Mouse (Mus musculus) CH12.LX (cell line): ENCODE data around the gene Lpcat2.

Source experiments
- CTCF ChIP-seq, 2 experiments: IDR thresholded peaks in 1 of 2; conservative IDR thresholded peaks in 1 of 2; 2 replicates each; pipeline ENCODE4 v1.5.1; 2011 to 2012; ENCODE audit warnings: low read depth in 2 of 2, low read length in 2 of 2, improper control_type of control experiment in 1 of 2, inconsistent platforms in 1 of 2, mild to moderate bottlenecking in 1 of 2, moderate library complexity in 1 of 2
- MAZ ChIP-seq: IDR thresholded peaks from 2 replicates; pipeline ENCODE4 v1.6.1; 2012; ENCODE audit warnings: low read depth, mild to moderate bottlenecking, inconsistent platforms, low read length, improper control_type of control experiment, moderate library complexity
- NELFE ChIP-seq: IDR thresholded peaks from 2 replicates; pipeline ENCODE4 v1.6.1; 2011; ENCODE audit warnings: low read depth, low read length, improper control_type of control experiment
- POLR2A ChIP-seq: IDR thresholded peaks from 2 replicates; pipeline ENCODE4 v1.6.1; 2011; ENCODE audit warnings: low read depth, mild to moderate bottlenecking, improper control_type of control experiment, low read length
- RCOR1 ChIP-seq: conservative IDR thresholded peaks from 2 replicates; pipeline ENCODE4 v1.6.1; 2012; ENCODE audit warnings: low read depth, mild to moderate bottlenecking, inconsistent platforms, low read length, improper control_type of control experiment
- USF1 ChIP-seq: IDR thresholded peaks from 2 replicates; pipeline ENCODE4 v1.6.1; 2014; ENCODE audit warnings: low read depth, mild to moderate bottlenecking, inconsistent platforms, low read length, improper control_type of control experiment
- ZKSCAN1 ChIP-seq: IDR thresholded peaks from 2 replicates; pipeline ENCODE4 v1.6.1; 2012; ENCODE audit warnings: low read depth, inconsistent platforms, low read length, improper control_type of control experiment, borderline replicate concordance

- TF ChIP-seq CTCF (conservative IDR thresholded peaks at IDR 0.05 in 1 of 2, IDR thresholded peaks at IDR 0.05 in 1 of 2; ENCODE audit: low read depth in 2 of 2, low read length in 2 of 2), result no peak
- TF ChIP-seq USF1, result no peak
- TF ChIP-seq NELFE, result no peak
- TF ChIP-seq ZKSCAN1, result no peak
- no peak for TF ChIP-seq RCOR1
- TF ChIP-seq POLR2A, result no peak
- TF ChIP-seq MAZ, result no peak
These were observed 44.5 kb downstream of the Lpcat2 start for GRCm38 (mm10) chr8:92899590-92899989.
